Mouse (Mus musculus): ENCODE results near the gene Fndc1. TPM values are rescaled to one million over a fixed set of nuclear protein-coding genes. Genes with fewer than 3 reads are reported as not detected.

Gene Fndc1
- total RNA-seq, 1 experiment from 2014 or later, result not detected

GRCm38 (mm10) chr17:7827586-7827985 lies 484 bp upstream of the Fndc1 start:
- ATAC-seq (replicated peaks; ENCODE audit: insufficient number of reproducible peaks, low FRiP score, low TSS enrichment, poor library complexity, severe bottlenecking), result no peak

- no peak for ATAC-seq (replicated peaks; ENCODE audit: insufficient number of reproducible peaks, low FRiP score, low TSS enrichment, poor library complexity, severe bottlenecking)
These were observed 1.7 kb downstream of the Fndc1 start for GRCm38 (mm10) chr17:7825416-7825815.

DNA sequence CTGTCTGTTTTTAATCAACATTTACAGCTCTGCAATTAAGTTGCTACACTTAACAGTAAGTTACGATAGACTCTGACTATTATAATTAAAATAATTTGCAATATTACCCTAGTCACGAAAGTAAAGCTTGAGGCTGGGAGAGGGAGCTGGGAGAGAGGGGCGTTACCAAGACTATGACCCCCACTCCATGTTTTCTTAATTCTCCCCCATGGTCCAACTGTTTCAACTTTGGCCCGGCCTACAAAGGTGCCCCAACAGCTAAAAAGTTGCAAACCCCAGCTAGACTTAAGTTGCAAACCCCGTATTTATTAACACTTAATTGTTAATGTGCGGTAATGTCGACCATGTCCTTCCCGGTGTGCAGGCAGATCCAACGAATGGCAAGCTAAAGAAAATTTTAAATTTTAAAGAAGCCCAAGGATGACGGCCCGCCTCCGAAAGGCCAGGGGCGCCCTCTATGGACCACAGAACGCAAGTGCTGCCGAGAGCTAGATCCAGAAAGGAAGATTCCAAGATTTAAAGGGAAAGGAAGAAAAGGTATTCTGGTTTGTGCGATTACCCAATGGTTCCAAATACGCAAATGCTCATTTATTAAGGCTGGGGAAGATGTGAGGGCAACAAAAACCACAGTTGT lies 5.4 kb downstream of the Fndc1 start:
- no peak; the same call in 1 of the 2 replicates for ATAC-seq (replicated peaks; ENCODE audit: insufficient number of reproducible peaks, low FRiP score, low TSS enrichment, poor library complexity, severe bottlenecking)

DNA sequence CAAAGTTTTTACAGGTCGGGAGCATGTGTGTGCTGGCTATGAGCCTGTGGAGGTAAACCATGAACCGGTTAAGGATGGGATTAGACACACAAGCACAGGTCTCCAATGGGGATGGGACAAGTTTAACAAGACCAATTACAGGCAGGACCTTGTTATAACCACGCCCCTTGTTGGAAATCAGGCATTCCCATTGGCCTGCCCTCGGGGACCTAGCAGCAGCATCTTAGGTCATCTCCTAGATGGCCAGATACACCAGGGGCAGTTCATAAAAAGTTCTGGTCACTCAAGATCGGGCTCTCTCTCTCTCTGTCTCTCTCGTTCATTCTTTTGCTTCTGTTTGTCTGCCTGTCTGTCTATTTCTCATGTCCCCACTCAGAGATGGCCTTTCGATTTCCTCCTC lies 6.9 kb downstream of the Fndc1 start:
- ATAC-seq (replicated peaks; ENCODE audit: insufficient number of reproducible peaks, low FRiP score, low TSS enrichment, poor library complexity, severe bottlenecking), result no peak

DNA sequence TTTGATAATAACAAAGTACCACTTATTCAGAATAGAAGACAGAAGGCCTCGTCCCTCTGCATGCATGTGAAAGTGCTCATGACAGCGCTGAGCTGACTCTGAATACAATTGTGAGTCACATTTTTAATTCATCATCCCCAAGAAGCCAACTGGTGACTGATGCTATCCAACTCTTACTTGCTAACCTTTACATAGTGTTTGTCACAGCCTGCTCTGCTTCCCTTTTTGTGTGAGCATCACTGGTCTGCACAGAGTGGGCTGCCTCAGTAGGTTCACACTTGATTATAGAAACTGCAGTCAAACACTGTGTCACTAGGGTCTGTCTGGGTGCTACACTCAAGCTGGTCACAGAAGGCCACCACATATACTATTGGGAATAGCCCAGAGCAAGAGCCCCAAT lies 10.5 kb downstream of the Fndc1 start:
- ATAC-seq (replicated peaks; ENCODE audit: insufficient number of reproducible peaks, low FRiP score, low TSS enrichment, poor library complexity, severe bottlenecking), result no peak

DNA sequence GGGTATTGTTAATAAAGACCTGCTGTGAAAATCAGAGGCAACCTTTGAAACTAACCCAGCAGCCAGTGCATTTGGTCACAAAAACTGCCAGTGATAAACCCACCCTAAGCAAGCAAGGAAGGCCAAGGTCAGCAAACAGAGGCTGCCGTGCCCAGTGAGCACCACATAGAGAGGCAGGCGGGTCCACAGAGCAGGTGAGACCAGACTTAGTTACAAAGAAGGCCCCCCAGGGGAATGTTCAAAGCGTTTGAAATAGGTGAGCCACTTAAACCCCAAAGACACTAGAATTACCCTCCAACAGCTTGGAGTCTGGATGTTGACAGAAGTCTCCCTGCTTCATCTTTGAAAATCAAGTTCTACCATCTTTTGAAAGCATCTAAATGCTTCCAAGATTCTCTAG lies 12.7 kb downstream of the Fndc1 start:
- ATAC-seq (replicated peaks; ENCODE audit: insufficient number of reproducible peaks, low FRiP score, low TSS enrichment, poor library complexity, severe bottlenecking), result no peak

GRCm38 (mm10) chr17:7808043-7808442 lies 19.1 kb downstream of the Fndc1 start:
- no peak for ATAC-seq (replicated peaks; ENCODE audit: insufficient number of reproducible peaks, low FRiP score, low TSS enrichment, poor library complexity, severe bottlenecking)

DNA sequence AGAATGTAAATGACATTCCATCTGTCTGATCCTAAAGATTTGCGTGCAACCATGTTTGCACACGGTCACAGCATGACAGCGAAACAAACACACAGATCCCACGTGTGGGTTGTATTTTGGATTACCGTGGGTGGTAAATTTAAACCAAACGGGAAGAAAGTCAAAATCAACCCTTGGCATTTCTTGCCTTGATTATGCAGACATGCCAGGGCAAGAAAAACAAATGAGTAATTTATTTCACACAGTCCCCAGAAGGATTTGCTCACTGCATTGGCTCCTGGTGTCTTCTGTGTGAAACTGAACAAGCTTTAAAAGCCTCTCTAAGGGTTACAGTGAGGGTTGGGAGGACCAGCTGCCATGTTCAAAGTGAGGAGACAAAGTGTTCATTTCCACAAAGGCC lies 22.0 kb downstream of the Fndc1 start:
- no peak for ATAC-seq (replicated peaks; ENCODE audit: insufficient number of reproducible peaks, low FRiP score, low TSS enrichment, poor library complexity, severe bottlenecking)

DNA sequence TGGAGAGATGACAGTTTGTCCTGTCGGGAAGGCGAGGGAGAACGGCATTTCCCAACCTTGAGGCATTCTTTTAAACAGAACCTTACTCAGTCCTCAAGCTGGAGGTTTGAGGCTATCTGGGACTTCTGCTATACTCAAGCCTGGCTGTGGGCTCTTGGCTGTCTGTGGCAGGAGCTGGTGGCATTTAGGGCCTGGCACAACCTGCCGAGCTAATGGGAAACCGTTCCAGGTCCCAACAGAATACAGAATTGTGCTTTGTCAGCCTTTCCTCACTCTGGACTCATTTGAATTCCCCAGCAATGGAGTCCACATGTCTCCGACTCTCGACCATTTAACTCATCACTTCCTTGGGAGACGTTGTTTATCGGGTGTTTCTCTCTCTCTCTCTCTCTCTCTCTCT lies 24.6 kb downstream of the Fndc1 start:
- no peak for ATAC-seq (replicated peaks; ENCODE audit: insufficient number of reproducible peaks, low FRiP score, low TSS enrichment, poor library complexity, severe bottlenecking)

DNA sequence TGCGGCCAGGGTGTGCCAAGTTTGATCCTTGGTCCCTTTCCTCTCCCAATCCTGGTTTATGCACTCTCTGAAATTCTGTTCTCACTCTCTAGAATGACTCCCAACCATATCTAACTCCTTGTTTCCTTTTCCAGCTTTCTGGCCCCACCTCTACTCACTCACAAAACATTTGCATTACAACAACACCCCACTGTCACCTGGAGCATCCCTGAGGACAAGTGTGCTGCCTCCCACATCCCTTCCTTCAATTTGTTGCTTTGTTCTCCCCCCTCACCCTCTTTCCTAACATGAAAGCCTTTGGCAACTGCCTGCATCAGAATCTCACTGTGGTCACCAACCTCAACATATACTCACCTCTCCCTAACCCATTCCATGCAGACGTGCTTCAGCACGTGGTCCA lies 27.2 kb downstream of the Fndc1 start:
- ATAC-seq (replicated peaks; ENCODE audit: insufficient number of reproducible peaks, low FRiP score, low TSS enrichment, poor library complexity, severe bottlenecking), result no peak

GRCm38 (mm10) chr17:7795584-7795983 lies 31.5 kb downstream of the Fndc1 start:
- no peak for ATAC-seq (replicated peaks; ENCODE audit: insufficient number of reproducible peaks, low FRiP score, low TSS enrichment, poor library complexity, severe bottlenecking)

- no peak for ATAC-seq (replicated peaks; ENCODE audit: insufficient number of reproducible peaks, low FRiP score, low TSS enrichment, poor library complexity, severe bottlenecking)
These were observed 31.9 kb downstream of the Fndc1 start for GRCm38 (mm10) chr17:7795168-7795567.

DNA sequence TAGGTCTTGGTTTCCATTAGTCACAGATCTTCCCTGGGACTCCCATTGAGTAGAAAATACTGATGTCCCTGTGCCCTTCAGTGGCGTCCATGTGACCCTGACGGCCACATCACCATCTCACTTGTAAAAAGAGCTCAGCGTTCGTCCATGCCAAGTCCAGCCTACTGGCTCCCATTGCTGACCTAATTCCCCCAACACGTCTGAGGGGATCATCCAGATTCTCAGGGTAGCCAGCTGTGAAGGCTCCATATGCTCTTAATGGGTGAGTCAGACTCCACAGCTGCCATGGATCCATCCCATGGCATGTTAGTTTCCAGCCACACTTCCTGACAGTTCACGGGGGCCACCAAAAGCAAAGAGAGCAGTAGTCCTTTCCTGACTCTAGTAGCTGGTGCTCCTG lies 33.0 kb downstream of the Fndc1 start:
- ATAC-seq (replicated peaks; ENCODE audit: insufficient number of reproducible peaks, low FRiP score, low TSS enrichment, poor library complexity, severe bottlenecking), result no peak

- no peak for ATAC-seq (replicated peaks; ENCODE audit: insufficient number of reproducible peaks, low FRiP score, low TSS enrichment, poor library complexity, severe bottlenecking)
These were observed 36.6 kb downstream of the Fndc1 start for GRCm38 (mm10) chr17:7790512-7790911.

DNA sequence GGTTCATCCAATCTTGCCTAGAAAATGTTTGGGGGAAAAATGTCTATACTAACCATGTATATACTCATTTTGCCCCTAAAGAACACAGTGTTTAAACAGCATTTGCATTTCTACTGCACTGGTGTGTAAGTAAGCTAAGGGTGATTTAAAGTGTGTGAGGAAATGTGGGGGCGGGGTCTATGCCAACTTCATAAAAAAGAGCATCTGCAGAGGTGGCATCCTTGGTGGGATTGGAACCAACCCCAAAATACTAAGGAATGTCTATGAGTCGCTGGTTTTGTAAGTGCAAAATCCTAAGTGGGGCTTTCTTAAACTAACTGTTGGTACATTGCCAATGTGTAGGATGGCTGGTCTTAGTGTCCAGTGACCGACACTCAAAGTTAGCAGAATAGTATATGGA lies 53.0 kb downstream of the Fndc1 start:
- ATAC-seq (replicated peaks; ENCODE audit: insufficient number of reproducible peaks, low FRiP score, low TSS enrichment, poor library complexity, severe bottlenecking), result no peak

DNA sequence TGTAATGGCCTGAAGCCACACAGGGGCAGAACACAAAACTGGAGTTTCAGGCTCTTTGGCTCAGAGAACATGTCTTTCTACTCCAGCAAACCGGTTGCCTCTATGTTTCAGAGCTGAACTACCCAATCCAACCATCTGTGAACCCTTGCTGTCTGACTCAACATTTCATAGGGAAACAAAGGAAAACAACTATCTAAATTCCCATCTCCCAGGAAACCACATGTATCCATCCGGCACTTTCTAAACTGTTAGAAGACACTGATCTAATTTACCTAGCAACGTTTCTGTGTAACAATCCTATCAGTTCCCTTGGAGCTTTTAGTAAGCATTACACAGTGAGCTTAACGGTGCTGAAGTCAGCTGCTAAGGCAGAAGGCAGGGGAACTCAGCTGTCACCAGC lies 67.3 kb downstream of the Fndc1 start:
- no peak for ATAC-seq (replicated peaks; ENCODE audit: insufficient number of reproducible peaks, low FRiP score, low TSS enrichment, poor library complexity, severe bottlenecking)

DNA sequence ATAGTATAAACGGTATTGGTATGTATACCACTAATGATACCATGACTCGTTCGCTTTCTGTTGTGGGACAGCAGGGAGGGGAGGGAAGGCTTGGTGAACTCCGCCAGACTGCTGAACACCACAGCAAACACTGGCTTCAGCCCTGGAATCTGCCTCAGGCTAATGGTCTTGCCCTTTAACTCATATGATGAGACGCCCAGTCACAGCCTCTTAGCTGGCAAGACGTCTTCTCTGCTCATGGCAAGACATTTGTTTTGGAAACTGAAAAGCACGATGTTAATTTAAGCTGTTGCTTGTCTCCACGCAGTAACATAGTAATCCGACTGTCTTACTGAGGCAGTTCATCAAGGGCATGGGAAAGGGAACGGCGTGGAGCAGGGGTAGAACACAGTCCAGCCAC lies 72.1 kb downstream of the Fndc1 start:
- ATAC-seq (replicated peaks; ENCODE audit: insufficient number of reproducible peaks, low FRiP score, low TSS enrichment, poor library complexity, severe bottlenecking), result no peak

- no peak for ATAC-seq (replicated peaks; ENCODE audit: insufficient number of reproducible peaks, low FRiP score, low TSS enrichment, poor library complexity, severe bottlenecking)
These were observed 73.7 kb downstream of the Fndc1 start for GRCm38 (mm10) chr17:7753383-7753782.

- ATAC-seq (replicated peaks; ENCODE audit: insufficient number of reproducible peaks, low FRiP score, low TSS enrichment, poor library complexity, severe bottlenecking), result no peak
These were observed 77.9 kb downstream of the Fndc1 start for GRCm38 (mm10) chr17:7749051-7749815.

GRCm38 (mm10) chr17:7746841-7747240 lies 80.3 kb downstream of the Fndc1 start:
- no peak for ATAC-seq (replicated peaks; ENCODE audit: insufficient number of reproducible peaks, low FRiP score, low TSS enrichment, poor library complexity, severe bottlenecking)
